In genomic region chr5:57716421-57717237, GRCm38 (mm10) we compare ENCODE assay signal across 7 mouse cellular contexts. TPM values are rescaled to one million over a fixed set of nuclear protein-coding genes. Genes with fewer than 3 reads are reported as not detected.
A peak's percentile ranks its signal among the peaks of the same experiment; 100 is the strongest.
DNase-seq lines count a peak whose midpoint lies in the region; ATAC-seq and TF ChIP-seq lines count a peak whose summit lies in the region.

No protein-coding gene starts in this region.

- under 1% methylated on average over 29 of the region's 29 CpGs for WGBS in intestine, embryonic 16.5 days
- WGBS in midbrain, embryonic 14.5 days = 0% methylated on average over 29 of the region's 29 CpGs

- peaks cover 17% of the 10 kb centered on the region; the same call in 1 of the 2 replicates for H3K27me3 ChIP-seq in intestine, embryonic 16.5 days (replicated peaks; ENCODE audit: control insufficient read depth, insufficient read depth, low read length)
- no peaks in the 10 kb centered on the region for H3K27me3 ChIP-seq in midbrain, embryonic 14.5 days (ENCODE audit: control insufficient read depth, insufficient read depth, low read length)
- H3K27me3 ChIP-seq in testis, adult 2 months (ENCODE audit: control insufficient read depth, insufficient read depth, low read length) = peaks cover 20% of the 10 kb centered on the region

- peak overlapping the region; percentile 70 for H3K4me3 ChIP-seq in intestine, embryonic 16.5 days (ENCODE audit: low read length)
- H3K4me3 ChIP-seq in midbrain, embryonic 14.5 days (replicated peaks; ENCODE audit: low read depth, low read length) = peak overlapping the region; percentile 57
- peak overlapping the region; percentile 73 for H3K4me3 ChIP-seq in testis, adult 2 months (ENCODE audit: control insufficient read depth, low read depth, low read length)

- peak; percentile 28 for ATAC-seq in intestine, embryonic 16.5 days
- no peak for ATAC-seq in midbrain, embryonic 14.5 days (ENCODE audit: low FRiP score, low TSS enrichment)

- TF ChIP-seq POLR2A in testis, adult 2 months (IDR thresholded peaks at IDR 0.05; ENCODE audit: control insufficient read depth, low read depth, low read length) = no peak

- H3K4me1 ChIP-seq in intestine, embryonic 16.5 days (ENCODE audit: control insufficient read depth, insufficient read depth, low read length) = peaks cover 28% of the 10 kb centered on the region
- H3K4me1 ChIP-seq in midbrain, embryonic 14.5 days (ENCODE audit: control insufficient read depth, insufficient read depth, low read length) = no peaks in the 10 kb centered on the region; the same call in 1 of the 2 replicates
- H3K4me1 ChIP-seq in testis, adult 2 months (ENCODE audit: control insufficient read depth, insufficient read depth, low read length) = peaks cover 45% of the 10 kb centered on the region

- no peaks in the 10 kb centered on the region for H3K36me3 ChIP-seq in intestine, embryonic 16.5 days (ENCODE audit: control insufficient read depth, insufficient read depth, low read length)
- no peaks in the 10 kb centered on the region for H3K36me3 ChIP-seq in midbrain, embryonic 14.5 days (ENCODE audit: control insufficient read depth, insufficient read depth, low read length)
- H3K36me3 ChIP-seq in testis, adult 2 months (ENCODE audit: control insufficient read depth, insufficient read depth, low read length) = no peaks in the 10 kb centered on the region

- intact Hi-C loops in left cerebral cortex, postnatal 4 days (cut with DNase I) = loop anchor here (5.0 kb wide), 2 partner anchors 1021 to 1509 kb away; no protein-coding TSS in a partner anchor

- peak overlapping the region; percentile 90 for H3K27ac ChIP-seq in intestine, embryonic 16.5 days (ENCODE audit: low read length)
- peak overlapping the region; percentile 88 for H3K27ac ChIP-seq in midbrain, embryonic 14.5 days (replicated peaks; ENCODE audit: low read depth, low read length)
- peak overlapping the region; percentile 31; the same call in 1 of the 2 replicates for H3K27ac ChIP-seq in testis, adult 2 months (ENCODE audit: control insufficient read depth, insufficient read depth, low read depth, low read length)

- no peaks in the 10 kb centered on the region for H3K9me3 ChIP-seq in intestine, embryonic 16.5 days (ENCODE audit: control insufficient read depth, low read length)
- H3K9me3 ChIP-seq in midbrain, embryonic 14.5 days (ENCODE audit: control insufficient read depth, low read length) = no peaks in the 10 kb centered on the region

- peak overlapping the region; percentile 74 for H3K9ac ChIP-seq in intestine, embryonic 16.5 days (ENCODE audit: low read depth, low read length)
- peak overlapping the region; percentile 79 for H3K9ac ChIP-seq in midbrain, embryonic 14.5 days (replicated peaks; ENCODE audit: low read length)

- peak; percentile 71 for DNase-seq in adipocyte (ENCODE audit: low spot score)
- DNase-seq in cerebellum, postnatal 25 days = peak; percentile 43 to 48
- DNase-seq in gastrocnemius, adult 8-10 months (ENCODE audit: low spot score in 2 of 2) = peak; percentile 21 to 31
- peak; percentile 24 for DNase-seq in left cerebral cortex, postnatal 4 days
- DNase-seq in midbrain, embryonic 14.5 days = peak; percentile 82

- no peak for TF ChIP-seq CTCF in testis, adult 2 months (IDR thresholded peaks at IDR 0.05; ENCODE audit: control insufficient read depth, insufficient read depth, insufficient replicate concordance, low read depth, low read length)

- peak overlapping the region; percentile 96 for H3K4me2 ChIP-seq in intestine, embryonic 16.5 days (ENCODE audit: low read depth, low read length)
- H3K4me2 ChIP-seq in midbrain, embryonic 14.5 days (ENCODE audit: low read length) = peak overlapping the region; percentile 84

RNA-seq across cellular contexts. Expression of gene Pcdh7, which starts 1.1 kb away (rescaled TPM):
- 1 to 10 TPM; 1.7 to 2.5 (median 2.1) TPM for total RNA-seq in gastrocnemius, adult 8-10 months (2022)
- 3.3 and 3.8 TPM in 2 replicates for polyA plus RNA-seq in intestine, embryonic 16.5 days (2015; fragmentation: Nextera tagmentation; extraction: Ambion mirVana)
- 100 to 1,000 TPM; 118 to 136 TPM for total RNA-seq in left cerebral cortex, postnatal 4 days (2021)
- 23.7 and 24.1 TPM in 2 replicates for polyA plus RNA-seq in midbrain, embryonic 14.5 days (2014; fragmentation: Nextera tagmentation; extraction: Ambion mirVana)
- polyA plus RNA-seq in testis, adult 2 months (2012; rRNA removed) = 0.58 and 1.3 TPM in 2 replicates

Comparison
In these comparisons a context has a peak if more than half of its experiments do, and no peak if none do; other contexts are left out.
1. DNase-seq: peak in every context shown above with its lines; median percentile 82 in midbrain, embryonic 14.5 days; 71 in adipocyte; 46 in cerebellum, postnatal 25 days; 26 in gastrocnemius, adult 8-10 months; 24 in left cerebral cortex, postnatal 4 days.
2. H3K27ac ChIP-seq: peak in every context shown above with its lines; median percentile 90 in intestine, embryonic 16.5 days; 88 in midbrain, embryonic 14.5 days; 31 in testis, adult 2 months.